Mouse (Mus musculus): ENCODE measurements around the gene A4galt. TPM values are rescaled to one million over a fixed set of nuclear protein-coding genes. Genes with fewer than 3 reads are reported as not detected.

Gene A4galt
- polyA plus RNA-seq, 1 experiment, result 20.4 TPM

DNA sequence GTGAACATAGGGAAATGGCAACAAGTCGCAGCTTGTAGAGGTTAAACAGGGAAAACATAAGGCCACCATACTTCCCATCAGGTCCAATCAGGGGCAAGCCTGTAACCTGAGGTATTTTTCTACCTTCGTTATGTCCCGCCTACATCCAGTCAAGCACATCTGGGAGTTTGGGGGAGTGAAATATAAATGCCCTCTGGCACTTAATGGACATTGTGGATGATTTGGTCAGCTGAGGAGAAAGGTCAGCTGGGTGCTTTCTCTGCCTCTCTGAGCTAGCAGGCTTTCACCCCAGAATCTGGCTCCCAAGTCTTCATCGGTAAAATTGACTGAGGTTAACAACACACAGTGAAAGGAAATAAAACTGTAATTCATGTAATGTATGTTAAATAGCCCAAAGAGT lies 58.2 kb downstream of the A4galt start:
- Histone ChIP-seq H3K27ac (ENCODE audit: insufficient read depth, low read length) (no peak overlapping the region), H3K4me1 (ENCODE audit: control insufficient read depth, insufficient read depth, insufficient read length) (no peaks in the 10 kb centered on the region), H3K27me3 (ENCODE audit: control insufficient read depth, insufficient read depth, low read length) (no peaks in the 10 kb centered on the region), H3K36me3 (ENCODE audit: control insufficient read depth, insufficient read depth, low read length) (no peaks in the 10 kb centered on the region), H3K4me3 (ENCODE audit: extremely low read depth, insufficient read depth, insufficient read length) (no peak overlapping the region)
- no peak for DNase-seq (ENCODE audit: low read depth in 1 of 2, low spot score in 2 of 2)
- TF ChIP-seq POLR2A (IDR thresholded peaks at IDR 0.05; ENCODE audit: low read depth, low read length) (no peak), CTCF (IDR thresholded peaks at IDR 0.05; ENCODE audit: extremely low read depth, insufficient read depth, insufficient read length, insufficient replicate concordance) (no peak)
- WGBS, result 93% methylated on average over 4 of the region's 4 CpGs

DNA sequence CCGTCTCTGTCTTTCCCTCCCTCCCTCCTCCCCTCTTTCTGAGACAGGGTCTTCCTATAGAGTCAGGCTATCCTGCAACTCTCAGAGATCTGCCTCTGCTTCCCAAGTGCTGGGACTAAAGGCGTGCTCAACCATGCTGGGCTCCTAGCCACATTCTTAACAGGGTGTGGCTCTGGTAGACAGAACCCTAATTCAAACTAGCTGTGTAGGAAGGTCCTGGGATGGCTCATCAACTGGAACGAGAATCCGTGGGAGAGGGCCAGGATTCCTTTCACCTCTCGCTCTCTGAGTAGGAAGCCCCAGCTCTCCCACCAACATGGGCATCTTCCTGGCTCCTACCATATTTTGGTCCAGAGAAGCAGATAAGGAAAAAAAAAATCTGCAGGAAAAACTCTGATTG lies 69.2 kb downstream of the A4galt start:
- H3K4me1 ChIP-seq (ENCODE audit: control insufficient read depth, insufficient read depth, insufficient read length), result no peaks in the 10 kb centered on the region
- TF ChIP-seq CTCF (IDR thresholded peaks at IDR 0.05; ENCODE audit: extremely low read depth, insufficient read depth, insufficient read length, insufficient replicate concordance) (no peak), POLR2A (IDR thresholded peaks at IDR 0.05; ENCODE audit: low read depth, low read length) (no peak)
- no peak overlapping the region for H3K4me3 ChIP-seq (ENCODE audit: extremely low read depth, insufficient read depth, insufficient read length)
- WGBS, result 85% methylated on average over 5 of the region's 5 CpGs
- no peaks in the 10 kb centered on the region for H3K36me3 ChIP-seq (ENCODE audit: control insufficient read depth, insufficient read depth, low read length)
- H3K27ac ChIP-seq (ENCODE audit: insufficient read depth, low read length), result no peak overlapping the region
- no peak for DNase-seq (ENCODE audit: low read depth in 1 of 2, low spot score in 2 of 2)
- no peaks in the 10 kb centered on the region for H3K27me3 ChIP-seq (ENCODE audit: control insufficient read depth, insufficient read depth, low read length)

DNA sequence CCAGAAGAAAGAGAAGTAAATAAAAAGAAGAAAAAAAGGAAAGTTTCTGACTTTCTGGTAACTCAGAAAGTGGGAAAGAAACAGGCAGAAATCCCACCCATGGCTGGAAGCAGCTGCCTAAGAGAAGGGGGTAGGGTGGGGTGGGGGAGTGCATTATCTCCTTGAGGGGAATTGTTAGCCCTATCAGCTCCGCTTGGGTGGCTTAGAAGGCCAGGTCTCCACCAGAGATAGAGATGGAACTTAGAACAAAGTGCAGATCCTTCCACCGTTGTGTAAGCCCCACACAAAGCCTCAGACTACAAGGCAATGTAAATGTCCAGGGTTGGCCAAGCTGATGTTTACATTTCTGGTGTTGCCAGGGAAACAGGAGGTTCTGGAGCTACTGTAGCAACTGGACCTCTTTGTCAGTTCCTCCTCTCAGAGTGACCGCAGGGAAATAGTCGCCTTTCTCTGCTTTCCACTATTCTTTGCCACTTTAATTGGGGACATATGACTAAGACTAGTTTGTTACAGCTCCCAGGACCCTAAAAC lies 69.7 kb downstream of the A4galt start:
- Histone ChIP-seq H3K27ac (ENCODE audit: insufficient read depth, low read length) (no peak overlapping the region), H3K27me3 (ENCODE audit: control insufficient read depth, insufficient read depth, low read length) (no peaks in the 10 kb centered on the region), H3K4me1 (ENCODE audit: control insufficient read depth, insufficient read depth, insufficient read length) (no peaks in the 10 kb centered on the region), H3K4me3 (ENCODE audit: extremely low read depth, insufficient read depth, insufficient read length) (no peak overlapping the region), H3K36me3 (ENCODE audit: control insufficient read depth, insufficient read depth, low read length) (no peaks in the 10 kb centered on the region)
- TF ChIP-seq CTCF (IDR thresholded peaks at IDR 0.05; ENCODE audit: extremely low read depth, insufficient read depth, insufficient read length, insufficient replicate concordance) (no peak), POLR2A (IDR thresholded peaks at IDR 0.05; ENCODE audit: low read depth, low read length) (no peak)
- DNase-seq (ENCODE audit: low read depth in 1 of 2, low spot score in 2 of 2), result no peak
- 78% methylated on average over 4 of the region's 4 CpGs for WGBS

DNA sequence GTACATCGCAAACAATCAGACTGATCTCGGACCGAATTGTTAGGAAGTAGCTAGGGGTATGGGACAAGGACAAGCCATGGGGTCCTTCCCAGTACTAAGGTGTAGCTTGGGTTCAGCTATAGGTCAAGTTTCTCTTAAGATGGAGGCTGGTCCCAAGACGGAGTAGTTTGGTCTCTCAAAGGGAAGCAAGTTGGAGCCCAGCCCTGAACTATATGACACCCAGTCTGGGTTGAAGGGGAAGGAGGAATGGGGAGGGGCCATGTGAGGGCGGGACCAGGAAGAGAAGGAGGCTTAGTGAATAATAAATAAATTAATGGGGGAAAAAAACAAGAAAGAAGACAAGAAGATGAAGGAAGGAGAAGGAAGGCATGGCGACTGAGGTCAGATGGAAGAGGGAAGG lies 71.6 kb downstream of the A4galt start:
- no peak for DNase-seq (ENCODE audit: low read depth in 1 of 2, low spot score in 2 of 2)
- no peaks in the 10 kb centered on the region for H3K36me3 ChIP-seq (ENCODE audit: control insufficient read depth, insufficient read depth, low read length)
- TF ChIP-seq CTCF (IDR thresholded peaks at IDR 0.05; ENCODE audit: extremely low read depth, insufficient read depth, insufficient read length, insufficient replicate concordance) (no peak), POLR2A (IDR thresholded peaks at IDR 0.05; ENCODE audit: low read depth, low read length) (no peak)
- H3K4me1 ChIP-seq (ENCODE audit: control insufficient read depth, insufficient read depth, insufficient read length), result no peaks in the 10 kb centered on the region
- no peaks in the 10 kb centered on the region for H3K27me3 ChIP-seq (ENCODE audit: control insufficient read depth, insufficient read depth, low read length)
- WGBS, result 82% methylated on average over 6 of the region's 6 CpGs
- H3K4me3 ChIP-seq (ENCODE audit: extremely low read depth, insufficient read depth, insufficient read length), result no peak overlapping the region
- no peak overlapping the region for H3K27ac ChIP-seq (ENCODE audit: insufficient read depth, low read length)

Other genes starting within 250 kb of the A4galt start
- gene Nfam1, start 218.5 kb downstream of the A4galt start, polyA plus RNA-seq (2012; rRNA removed), result 30.7 and 31.0 TPM in 2 replicates
- 31.4 and 37.1 TPM in 2 replicates for gene Serhl, start 162.3 kb downstream of the A4galt start, polyA plus RNA-seq (2012; rRNA removed)
- 86.8 and 104 TPM in 2 replicates for gene Rrp7a, start 129.0 kb downstream of the A4galt start, polyA plus RNA-seq (2012; rRNA removed)
- gene Poldip3, start 102.4 kb downstream of the A4galt start, polyA plus RNA-seq (2012; rRNA removed), result 50.6 and 55.7 TPM in 2 replicates
- gene Cyb5r3, start 79.2 kb downstream of the A4galt start, polyA plus RNA-seq (2012; rRNA removed), result 76.1 and 90.0 TPM in 2 replicates
- gene Arfgap3, start 98.5 kb upstream of the A4galt start, polyA plus RNA-seq (2012; rRNA removed), result 14.6 TPM in 2 replicates
- gene Pacsin2, start 212.8 kb upstream of the A4galt start, polyA plus RNA-seq (2012; rRNA removed), result 27.4 and 27.6 TPM in 2 replicates